Mouse (Mus musculus) adrenal gland, postnatal 25 days (tissue): Measurements from ENCODE around the gene Gm9817. TPM values are rescaled to one million over a fixed set of nuclear protein-coding genes. Genes with fewer than 3 reads are reported as not detected.
"Not testable (repeated sequence)": the region's sequence is repeated elsewhere in the genome, so short reads cannot be mapped to it uniquely, and the experiment has no call there.

Experiments
- DNase-seq: peaks from one replicate; pipeline ENCODE4 v3.0.0; 2021; ENCODE audit warnings: mixed read lengths
- long read RNA-seq: library from polyadenylated mRNA; stranded (forward); transcript quantifications from one replicate; pipeline ENCODE4 v2.0.0, GENCODE M21; 2021
- total RNA-seq: library from RNA; stranded (reverse); gene quantifications from 2 replicates; pipeline ENCODE4 v1.2.3, GENCODE M21; 2021

The Gm9817 gene
- total RNA-seq, result 0.12 TPM in 1 of 2 replicates, not detected in the other
- long read RNA-seq, result 0 reads

DNA sequence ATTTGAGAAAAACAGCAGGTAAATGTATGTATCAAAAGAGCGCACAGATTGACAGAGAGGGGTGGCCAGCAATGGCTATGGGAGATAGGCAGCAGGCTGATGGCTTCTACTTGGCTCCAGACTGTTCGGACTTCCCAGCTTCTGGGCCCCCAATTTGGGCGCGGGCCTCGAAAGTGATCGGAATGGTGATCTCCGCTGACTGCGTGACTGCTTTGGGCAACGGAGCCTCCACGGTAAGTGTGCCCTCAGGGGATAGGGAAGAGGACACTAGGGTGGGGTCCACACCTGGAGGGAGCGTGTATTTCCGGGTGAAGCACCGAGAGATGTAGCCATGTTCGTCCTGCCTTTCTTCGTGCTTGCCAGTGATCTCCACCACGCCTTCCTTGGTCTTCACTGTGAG lies at the start of gene Gm9817:
TSS of gene Gm9817 (plus strand) at position 301 of the 400 bp plus-strand sequence.
- DNase-seq, result not testable (repeated sequence)

DNA sequence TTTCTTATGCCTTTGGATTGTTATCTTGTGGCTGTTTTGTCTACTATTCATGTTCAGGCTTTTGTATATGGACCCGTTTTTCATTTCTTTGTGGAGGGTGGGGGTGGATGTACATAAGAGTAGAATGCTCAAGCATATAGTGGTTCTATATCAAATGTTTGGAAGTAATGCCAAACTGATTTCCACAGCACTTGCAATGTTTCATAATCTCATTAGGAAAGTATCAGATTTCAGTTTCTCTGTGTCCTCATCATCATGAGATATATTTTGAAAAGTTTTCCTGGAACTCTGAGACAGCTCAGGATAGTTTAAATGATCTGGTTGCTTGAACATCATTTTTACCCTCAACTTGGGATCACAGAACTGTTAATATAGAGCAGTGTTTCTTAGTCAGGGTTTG lies 48.7 kb upstream of the Gm9817 start:
- no peak for DNase-seq

DNA sequence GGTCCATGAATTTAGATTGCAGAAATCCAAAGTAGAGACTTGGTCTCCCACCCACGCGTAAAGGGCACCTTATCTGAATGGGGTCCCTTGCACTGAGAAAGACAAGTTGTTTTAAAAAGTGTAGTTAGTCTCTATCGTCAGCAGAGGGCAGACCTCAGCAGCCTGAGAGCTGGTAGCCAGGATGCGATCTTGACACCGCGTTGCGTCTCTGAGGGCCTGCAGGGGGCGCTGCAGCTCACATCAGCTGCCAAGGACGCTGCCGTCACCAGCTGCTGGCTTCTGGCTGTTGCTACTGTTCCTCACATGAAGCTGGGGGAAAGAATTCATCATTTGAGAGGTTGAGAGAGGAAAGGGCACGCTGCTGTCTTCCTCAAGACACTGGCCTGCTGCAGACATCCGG lies 47.7 kb upstream of the Gm9817 start:
- peak; percentile 88 for DNase-seq

DNA sequence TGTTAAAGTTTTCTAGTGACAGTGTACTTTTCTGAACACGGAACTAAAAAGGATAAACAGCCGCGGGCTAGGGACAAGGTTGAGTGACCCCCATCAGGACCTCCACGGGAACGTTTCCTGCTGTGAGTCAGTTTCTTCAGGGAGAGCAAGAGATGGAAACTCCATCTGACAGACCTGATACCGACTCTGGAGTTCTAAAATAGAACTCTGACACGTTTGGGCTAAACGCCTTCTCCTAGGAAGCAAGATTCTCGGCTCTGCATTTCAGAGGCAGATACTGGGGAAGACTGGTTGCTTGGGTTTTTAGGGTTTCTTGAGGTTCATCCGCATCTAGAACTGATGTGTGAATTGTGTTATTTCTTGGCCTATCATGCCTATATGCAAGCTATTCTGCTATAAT lies 47.2 kb upstream of the Gm9817 start:
- DNase-seq, result peak; percentile 2

DNA sequence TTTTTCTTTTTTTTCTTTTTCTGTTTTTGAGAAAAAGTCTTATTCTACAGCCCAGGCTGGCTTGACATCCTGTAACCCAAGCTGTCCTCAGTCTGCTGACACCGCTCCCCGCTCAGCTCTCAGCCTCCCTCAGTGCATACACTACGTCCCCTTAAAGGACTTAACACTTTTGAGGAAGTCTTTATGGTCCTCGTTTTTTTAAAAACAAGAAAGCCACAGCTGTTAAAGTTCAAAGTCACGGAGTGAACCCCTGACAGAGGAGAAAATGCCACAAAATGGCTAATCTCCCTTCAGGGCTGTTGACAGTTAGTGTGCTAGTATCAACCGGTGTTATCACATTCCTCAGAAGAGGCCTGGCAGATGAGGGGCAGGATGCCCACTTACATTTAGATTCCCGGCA lies 46.7 kb upstream of the Gm9817 start:
- DNase-seq, result no peak

DNA sequence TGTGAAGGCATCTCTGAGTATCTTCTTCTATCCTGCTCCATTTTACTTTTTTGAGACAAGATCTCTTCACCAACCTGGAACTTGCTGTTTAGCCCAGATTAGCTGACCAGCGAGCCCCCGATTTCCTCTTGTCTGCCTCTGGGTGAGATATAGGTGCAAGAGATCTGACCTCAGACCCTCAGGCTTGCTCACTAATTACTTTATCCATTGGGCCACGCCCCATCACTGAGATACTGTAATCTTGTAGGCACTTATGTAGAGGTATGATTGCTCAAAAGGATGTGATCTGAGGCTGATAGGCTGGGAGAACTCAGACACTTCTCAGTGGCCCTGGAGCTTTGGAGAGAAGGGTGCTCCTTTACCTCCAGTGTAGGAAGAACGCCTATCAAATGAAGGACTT lies 46.0 kb upstream of the Gm9817 start:
- DNase-seq, result no peak

DNA sequence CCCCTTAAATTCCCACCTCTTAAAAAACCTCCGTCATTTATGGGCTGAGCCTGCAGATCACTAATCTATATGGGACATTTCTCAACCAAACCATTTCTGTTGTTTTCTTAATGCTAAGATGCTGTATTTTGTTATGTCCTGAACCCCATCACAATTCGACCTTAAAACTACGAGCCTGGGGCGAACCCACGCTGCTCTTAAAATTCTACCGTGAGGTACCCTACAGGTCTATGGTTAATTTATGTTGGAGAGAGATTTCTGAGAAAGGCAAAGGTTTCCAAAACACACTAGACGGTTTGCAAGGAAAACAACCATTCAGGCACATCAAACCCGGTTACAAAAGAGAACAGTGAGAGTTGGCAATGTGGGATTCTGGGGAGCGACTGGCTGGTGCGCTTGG lies 45.1 kb upstream of the Gm9817 start:
- no peak for DNase-seq

DNA sequence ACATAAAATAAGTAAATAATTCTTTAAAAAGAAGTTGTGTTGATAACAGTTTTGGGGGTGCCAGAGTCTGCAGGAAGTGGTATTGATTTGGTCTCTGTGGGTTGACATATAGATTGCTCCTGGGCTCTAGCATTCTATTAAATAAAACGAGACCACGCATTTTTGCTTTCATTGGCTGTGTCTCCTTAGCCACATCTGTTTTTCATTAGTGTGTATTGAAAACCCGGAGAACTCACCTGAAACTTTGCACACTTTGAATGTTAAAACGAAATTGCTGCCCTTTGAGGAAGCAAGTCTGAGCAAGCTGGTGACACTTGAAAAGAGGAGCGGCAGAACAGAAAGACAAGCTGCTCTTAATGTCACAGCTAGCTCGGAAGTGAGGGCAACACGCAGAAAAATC lies 43.7 kb upstream of the Gm9817 start:
- no peak for DNase-seq

DNA sequence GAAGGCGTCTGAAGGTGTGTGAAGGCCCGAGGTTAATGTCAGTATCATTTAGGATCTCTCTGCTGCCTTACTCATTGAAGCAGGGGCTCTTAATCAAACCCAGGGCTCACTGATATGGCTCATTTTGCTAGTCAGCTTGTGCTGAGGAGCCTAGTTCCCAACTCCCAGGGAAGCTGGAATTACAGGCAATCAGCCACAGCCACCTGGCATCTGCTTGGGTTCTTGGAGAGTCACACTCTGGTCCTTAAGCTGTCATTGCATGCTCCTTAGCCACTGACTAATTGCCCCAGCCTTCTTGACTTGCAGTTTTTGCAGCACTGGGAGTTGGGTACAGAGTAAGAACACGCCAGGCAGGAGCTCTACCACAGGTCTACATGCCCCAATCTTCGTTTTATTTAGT lies 42.1 kb upstream of the Gm9817 start:
- no peak for DNase-seq

DNA sequence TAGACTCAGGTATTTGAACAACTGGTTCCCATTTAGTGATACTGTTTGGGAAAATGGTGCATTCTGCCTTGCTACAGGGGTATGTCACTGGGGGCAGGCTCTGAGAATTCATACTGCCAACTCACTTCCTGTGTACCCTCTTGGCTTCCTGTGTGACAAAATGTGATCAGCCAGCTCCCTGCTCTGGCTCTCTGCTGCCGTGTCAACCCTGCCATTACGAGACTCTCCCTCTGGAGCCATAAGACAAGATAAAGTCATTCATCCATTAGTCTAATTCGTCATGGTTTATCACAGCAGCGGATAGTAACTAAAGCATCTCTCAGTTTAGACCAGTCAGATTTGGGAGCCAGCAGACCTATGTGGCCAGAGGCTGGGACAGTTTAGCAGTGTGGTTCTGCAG lies 38.3 kb upstream of the Gm9817 start:
- no peak for DNase-seq

DNA sequence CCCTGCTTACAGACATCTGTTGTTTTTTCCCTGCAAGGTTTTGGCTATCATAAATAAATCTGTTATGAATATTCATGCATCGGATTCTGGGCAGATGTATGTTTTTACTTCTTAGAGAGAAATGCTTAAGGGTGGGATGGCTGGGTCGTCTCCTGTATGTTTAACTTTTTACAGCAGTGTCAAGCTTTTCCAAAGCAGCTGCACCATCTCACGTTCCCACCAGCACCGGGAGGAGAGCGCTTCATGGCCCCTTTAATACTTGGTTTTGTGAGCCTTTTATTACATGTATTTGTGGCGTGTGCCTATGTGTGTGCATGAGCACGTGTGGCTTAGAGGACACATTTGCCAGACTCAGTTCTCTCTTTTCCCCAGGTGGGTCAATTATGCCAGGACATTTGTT lies 37.8 kb upstream of the Gm9817 start:
- DNase-seq, result no peak

DNA sequence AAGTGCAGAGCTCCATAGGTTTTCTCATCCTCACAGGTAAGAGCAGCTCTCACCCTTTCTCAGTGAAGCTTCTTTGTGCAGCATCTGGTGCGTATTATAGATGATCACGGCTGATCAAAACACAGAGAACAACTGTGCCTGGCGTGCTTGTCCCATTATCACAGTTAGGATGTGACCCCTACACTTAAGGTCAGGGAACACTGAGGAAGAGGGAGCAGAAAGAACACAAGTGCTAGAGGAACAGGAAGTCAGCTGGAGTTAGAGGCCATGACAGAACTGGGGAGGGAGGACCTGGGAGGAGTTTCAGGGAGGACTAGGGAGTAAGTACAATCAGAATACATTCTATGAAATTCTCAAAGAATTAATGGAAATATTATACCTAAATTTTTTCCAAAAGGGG lies 35.0 kb upstream of the Gm9817 start:
- no peak for DNase-seq

DNA sequence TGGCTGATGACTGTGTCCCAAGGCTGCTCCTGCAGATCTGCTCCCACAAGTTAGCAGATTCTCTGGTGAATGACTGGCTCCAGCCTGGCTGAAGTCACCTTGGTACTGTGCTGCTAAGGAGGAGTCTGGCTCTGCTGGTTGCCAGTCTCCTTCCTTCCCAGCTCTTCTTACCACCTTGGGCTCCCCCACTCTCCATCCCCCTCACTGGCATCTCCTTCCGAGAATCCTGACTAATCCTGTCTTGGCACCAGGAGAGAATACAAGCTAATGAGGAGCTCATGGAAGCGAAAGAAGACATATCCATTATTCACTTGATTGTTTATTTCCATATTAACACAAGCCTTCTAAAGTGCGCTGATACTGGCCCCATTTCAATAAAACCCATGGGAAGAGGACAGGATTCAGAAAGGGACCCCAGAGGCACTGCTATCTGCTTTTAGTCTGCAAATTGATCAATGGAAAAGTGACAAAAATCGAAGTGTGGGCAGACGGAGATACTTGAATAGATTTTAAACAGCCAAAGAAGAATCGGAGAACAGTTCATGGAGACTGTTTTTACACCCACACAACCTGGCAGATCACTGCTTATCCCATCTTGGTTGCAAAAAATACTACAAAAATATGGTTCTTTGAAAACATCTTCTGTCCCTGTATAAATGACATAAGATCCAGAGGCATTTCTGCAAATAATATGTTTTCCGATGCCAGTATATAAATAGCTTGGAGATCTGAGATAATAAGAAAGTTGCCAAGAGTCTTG lies 29.1 kb upstream of the Gm9817 start:
- DNase-seq, result no peak

DNA sequence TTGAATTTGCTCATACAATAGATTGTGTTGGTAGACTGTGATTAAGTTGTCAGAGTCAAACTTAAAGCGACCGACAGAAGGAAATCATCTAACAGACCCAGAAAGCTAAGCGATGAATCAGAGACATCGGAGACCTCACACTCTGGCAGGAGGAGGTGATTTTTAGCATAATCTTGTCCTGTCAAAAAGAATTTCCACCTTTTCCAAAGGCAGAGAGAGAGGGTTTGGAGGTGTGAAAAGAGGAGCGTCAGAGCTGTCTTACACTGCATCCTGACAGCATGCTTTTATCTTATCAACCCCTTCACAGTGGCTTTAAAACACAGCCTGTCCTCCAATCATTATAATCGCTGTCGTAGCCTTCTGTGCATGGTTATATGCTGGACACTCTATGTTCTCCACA lies 25.7 kb upstream of the Gm9817 start:
- DNase-seq, result no peak

DNA sequence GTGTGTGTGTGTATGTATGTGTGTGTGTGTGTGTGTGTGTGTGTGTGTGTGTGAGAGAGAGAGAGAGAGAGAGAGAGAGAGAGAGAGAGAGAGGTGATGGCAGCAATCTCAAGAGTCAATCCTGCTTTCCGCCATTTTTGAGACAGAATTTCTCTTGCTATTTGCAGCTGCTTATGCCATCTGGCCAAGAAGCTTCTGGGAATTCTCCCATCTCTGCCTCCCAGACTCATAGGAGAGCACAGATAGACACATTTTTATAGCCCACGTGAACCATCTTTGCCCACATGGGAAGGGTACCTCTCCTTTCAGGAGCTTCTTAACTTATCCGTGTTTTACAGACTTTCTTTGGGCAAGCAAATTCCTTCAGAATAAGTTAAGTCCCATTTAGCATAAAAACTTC lies 24.6 kb upstream of the Gm9817 start:
- no peak for DNase-seq

DNA sequence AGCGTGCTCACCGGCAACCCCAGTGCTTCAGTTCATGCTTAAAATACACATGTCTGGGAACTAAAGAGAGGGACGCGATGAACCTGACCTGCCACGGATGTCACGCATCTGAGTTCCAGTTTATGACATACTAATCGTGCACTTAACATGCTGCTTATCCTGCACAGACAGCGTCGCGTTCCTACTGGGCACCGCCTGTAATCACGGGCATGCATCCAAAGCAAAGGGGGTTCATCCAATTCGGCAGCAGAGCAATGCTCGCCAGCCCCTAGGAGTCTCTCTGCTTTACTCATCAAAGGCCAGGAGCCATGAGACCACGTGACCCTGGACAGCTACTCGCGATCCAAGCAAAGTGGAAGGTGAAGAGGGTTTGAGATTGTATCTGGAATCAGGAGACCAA lies 19.3 kb upstream of the Gm9817 start:
- DNase-seq, result no peak

DNA sequence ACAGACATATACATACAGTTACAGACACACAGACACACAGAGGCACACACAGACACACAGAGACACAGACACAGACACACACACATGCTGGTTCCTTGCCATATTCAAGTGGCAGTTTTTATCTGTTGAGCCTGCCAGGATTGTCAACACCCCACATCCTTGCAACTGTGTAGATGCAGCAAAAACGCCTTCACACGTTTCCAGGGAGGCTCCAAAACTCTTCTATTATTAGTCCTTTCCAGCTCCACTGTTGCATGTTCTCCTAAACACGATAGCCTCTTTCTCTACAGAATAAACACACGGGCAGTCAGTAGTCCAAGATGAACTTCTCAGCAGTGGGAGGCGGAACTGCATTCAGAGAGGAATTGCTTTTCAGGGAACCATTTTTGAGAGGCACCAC lies 15.3 kb upstream of the Gm9817 start:
- no peak for DNase-seq

DNA sequence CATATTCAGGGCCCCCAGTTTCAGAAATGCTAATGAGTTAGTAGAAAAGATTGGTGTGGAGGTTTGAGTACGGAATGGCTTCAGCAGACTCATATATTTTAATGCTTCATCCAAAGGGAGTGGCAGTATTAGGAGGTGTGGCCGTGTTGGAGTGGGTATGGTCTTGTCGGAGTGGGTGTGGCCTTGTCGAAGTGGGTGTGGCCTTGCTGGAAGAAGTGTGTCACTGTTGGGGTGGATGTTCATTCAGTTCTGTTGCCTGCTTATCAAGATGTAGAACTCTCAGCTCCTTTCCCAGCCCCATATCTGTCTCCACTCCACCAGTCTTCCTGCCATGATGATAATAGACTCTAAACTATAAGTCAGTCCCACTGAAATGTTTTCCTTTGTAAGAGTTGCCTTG lies 13.5 kb upstream of the Gm9817 start:
- no peak for DNase-seq

DNA sequence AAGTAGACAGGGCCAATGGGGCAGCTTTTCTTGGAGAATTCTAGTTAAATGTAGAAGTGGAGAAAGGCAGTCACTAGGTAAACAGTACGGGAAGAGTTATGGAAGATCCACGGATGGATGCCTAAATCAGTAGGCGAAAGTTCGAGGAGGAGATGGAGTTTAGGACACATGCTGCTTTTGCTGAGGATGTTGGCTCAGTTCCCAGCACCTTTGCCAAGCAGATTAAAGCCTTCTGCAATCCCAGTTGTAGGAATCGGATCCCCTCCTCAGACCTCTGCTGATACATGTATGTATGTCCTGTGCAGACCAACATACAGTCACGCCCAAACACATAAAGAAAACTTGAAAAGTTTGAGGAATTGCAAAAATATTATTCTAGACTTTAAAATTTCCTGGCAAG lies 8.1 kb upstream of the Gm9817 start:
- no peak for DNase-seq

DNA sequence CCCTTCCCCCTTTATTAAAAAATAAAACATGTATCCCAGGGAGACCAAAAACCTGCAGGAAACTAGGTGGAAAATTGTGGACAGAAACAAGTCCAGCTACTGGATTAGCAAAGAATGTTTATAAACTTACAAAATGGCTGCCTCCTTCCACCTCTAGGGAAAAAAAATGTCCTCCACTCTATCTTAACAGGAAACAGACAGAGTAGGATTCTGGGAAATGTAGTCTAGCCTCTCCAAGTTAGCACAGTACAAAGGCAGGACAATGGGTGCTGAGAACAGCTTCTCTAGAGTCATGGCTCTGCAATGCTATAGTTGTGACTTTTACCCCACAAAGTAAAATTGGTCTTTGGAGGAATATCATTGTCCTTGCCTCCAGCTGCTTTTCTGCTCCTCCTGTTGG lies 3.5 kb upstream of the Gm9817 start:
- no peak for DNase-seq

DNA sequence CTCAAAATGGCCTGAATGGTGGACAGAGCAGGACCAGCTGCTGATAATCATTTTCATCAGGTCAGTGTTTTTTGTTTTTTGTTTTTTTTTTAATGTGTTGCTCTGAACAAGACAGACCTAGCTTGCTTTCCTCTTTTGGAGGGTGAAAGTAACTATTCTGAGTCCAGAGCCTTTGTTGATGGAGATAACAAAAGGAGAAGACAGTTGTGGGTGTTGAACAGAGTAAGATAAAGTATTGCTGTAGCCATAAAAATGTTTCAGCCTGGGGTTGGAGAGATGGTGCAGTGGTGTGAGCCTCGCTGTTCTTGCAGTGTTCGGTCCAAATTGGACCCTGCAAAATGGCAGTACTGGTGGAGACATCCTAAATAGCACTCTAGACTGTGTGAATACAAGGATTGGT lies 2.8 kb upstream of the Gm9817 start:
- DNase-seq, result no peak

DNA sequence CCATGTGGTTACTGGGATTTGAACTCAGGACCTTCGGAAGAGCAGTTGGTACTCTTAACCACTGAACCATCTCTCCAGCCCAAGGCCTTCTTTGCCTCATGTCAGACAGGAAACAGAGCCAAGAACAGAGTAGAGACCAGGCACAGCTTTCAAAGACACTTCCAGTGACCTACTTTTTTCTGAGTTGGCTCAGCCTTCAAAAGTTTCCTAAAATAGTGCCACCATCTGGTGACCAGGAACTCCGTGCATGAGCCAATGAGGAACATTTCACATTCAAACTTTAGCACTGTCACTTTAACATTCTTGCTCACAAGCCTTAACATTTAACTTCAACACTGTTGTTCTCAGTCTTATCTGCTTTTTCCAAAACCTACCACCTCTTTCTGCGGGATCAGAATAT lies 2.3 kb downstream of the Gm9817 start:
- no peak for DNase-seq

DNA sequence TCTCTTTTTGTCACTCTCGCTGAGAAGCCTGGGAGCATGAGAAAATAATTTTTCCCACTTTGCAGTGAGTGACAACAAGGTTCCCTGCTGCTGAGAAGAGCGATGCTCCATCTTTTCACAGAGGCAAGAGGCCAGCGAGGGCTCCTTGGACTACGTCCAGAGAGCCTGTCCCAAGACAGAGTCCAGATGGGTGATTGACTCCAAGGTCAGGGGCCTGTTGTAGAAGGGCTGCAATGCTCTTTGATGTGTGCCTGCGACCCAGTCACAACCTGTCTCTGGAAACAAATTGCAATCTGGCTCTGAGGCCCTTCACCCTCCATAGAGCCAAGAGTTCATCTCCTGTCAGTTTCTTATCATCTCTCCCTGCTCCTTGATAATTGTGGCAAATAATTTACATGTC lies 5.2 kb downstream of the Gm9817 start:
- peak; percentile 54 for DNase-seq

DNA sequence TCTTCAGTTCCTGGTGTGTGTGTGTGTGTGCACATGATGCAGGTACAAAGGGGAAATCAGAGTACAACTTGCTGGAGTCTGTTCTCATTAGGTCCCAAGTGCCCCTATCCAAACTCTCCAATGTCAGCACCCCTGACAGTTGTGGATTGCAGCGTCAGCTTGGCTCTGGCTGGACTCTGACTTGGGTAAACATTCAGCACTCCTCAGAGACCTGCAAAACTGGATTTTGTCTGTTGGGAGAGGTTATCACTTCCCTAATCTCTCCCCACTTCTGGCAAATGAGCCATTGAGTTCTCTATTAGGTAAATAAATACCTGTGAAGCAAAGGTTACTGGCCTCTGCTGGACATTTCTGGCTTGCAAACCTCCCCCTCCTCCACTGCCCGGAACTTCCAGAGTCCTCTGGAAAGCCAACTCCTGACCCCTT lies 10.3 kb downstream of the Gm9817 start:
- DNase-seq, result no peak

DNA sequence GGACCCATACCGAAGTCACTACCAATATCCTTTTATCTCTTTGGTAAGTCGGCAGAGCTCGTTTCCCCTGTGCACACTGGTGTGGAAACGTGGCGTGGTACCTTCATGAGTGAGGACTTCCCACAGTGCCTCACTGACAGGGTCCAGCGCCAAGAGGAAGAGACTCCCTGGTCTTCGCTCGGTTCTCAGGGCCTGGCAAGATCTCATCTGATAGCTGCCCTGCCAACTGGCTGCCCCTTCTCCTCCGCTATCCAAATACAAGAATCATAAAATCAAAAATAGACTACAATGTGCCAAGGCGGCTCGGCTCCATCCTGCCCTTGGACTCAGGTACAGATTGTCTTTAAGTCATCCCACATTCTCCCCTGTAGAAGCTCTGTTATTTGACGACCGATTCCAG lies 11.4 kb downstream of the Gm9817 start:
- peak; percentile 14 for DNase-seq
